Mouse (Mus musculus) lung, adult 2 months (tissue): ENCODE measurements around the gene 4930447C04Rik.

Source experiments
- CTCF ChIP-seq: fragments of 200-500 bp; IDR thresholded peaks from 2 replicates; pipeline ENCODE4 v1.5.1; 2011; ENCODE audit warnings: mild to moderate bottlenecking, low read length, control low read depth; ENCODE audit not compliant: insufficient read depth
- POLR2A ChIP-seq: fragments of 200-500 bp; IDR thresholded peaks from 2 replicates; pipeline ENCODE4 v1.6.1; 2011; ENCODE audit warnings: low read depth, mild to moderate bottlenecking, control low read depth, low read length, borderline replicate concordance; ENCODE audit errors: extremely low read depth

DNA sequence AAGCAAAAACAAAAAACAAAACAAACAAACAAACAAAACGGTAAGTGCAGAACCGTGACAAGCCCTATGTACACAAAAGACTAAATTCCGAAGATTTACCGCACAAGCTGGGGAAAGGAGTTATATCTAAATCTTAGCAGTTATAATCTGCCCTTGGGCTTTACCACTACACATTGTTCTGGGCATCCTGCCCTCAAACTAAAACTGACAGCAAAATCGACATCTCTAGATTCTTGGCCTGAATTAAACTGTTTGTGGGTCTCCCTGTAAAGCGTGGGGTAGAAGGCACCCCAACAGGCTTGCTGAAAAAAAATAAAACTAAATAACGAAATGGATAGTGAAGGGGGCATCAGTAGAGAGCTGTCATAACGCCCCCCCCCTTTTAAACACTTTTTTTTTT lies 3.8 kb downstream of the 4930447C04Rik start:
- TF ChIP-seq POLR2A (no peak), CTCF (no peak)
